Mouse (Mus musculus) cortical plate, adult 2 months (tissue): ENCODE measurements around the gene Baz1b.

Experiments used
- CTCF ChIP-seq: fragments of 200-500 bp; IDR thresholded peaks from 2 replicates; pipeline ENCODE4 v1.5.1; 2011; ENCODE audit warnings: mild to moderate bottlenecking, control low read depth, low read length; ENCODE audit not compliant: insufficient read depth; ENCODE audit errors: extremely low read depth
- POLR2A ChIP-seq: fragments of 200-500 bp; IDR thresholded peaks from 2 replicates; pipeline ENCODE4 v1.6.1; 2011; ENCODE audit warnings: mild to moderate bottlenecking, low read length, control low read depth; ENCODE audit not compliant: insufficient read depth; ENCODE audit errors: extremely low read depth

DNA sequence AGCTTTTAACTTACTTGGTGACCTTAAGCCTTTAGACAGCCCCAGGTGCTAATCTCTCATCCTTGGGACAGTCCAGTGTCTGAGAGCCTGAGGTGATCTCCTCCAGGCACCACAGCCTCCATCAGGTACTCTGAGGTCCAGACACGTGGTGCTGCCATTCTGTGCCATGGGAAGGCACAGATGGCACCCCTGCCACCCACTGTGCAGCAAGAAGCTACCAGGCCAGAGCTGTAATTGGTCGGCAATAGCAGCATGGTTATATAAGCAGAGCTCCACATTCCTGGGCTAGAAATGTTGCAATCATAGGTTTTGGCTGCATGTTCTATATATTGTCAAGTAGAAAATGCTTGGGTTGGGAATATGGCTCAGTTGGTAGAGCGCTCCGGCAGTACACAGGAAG lies 8.1 kb upstream of the Baz1b start:
- TF ChIP-seq CTCF, result no peak
- no peak for TF ChIP-seq POLR2A
